Mouse (Mus musculus): ENCODE measurements around the gene Abca4.

DNA sequence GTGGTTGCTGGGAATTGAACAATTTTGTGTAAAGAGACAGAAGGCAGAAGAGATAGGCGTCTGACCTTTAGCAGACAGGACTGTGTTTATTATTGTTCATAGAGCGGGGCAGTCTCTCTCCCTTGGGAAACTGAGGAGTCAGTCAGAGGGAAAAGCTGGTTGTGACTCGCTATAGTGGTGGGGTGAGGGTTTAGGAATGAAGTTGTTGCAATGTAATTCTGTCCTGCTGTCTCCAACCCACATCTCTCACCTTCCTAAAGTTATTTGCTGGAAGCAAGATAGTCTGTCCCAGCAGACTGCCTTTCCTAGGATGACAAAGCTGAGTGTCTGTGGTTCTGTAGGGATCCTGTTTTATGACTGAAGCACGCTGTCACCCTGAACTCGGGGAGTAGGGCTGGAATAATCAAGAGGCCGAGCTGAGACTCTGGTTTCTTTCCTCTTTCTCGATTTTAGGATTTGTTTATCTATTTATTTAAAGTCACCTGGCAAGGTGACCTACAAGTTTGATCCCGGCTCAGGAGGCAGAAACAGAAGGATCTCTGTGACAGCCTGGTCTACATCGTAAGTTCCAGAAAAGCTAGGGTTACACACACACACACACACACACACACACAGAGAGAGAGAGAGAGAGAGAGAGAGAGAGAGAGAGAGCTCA, 159.6 kb downstream of the Abca4 start:
- TF ChIP-seq CTCF (IDR thresholded peaks at IDR 0.05; ENCODE audit: control insufficient read depth, insufficient read depth, insufficient replicate concordance, low read depth, low read length) (no peak), POLR2A (IDR thresholded peaks at IDR 0.05; ENCODE audit: control insufficient read depth, low read depth, low read length) (no peak)
